Mouse (Mus musculus) adipose tissue, adult 10 weeks (tissue): Measurements from ENCODE around the gene Atp11c. TPM values are rescaled to one million over a fixed set of nuclear protein-coding genes. Genes with fewer than 3 reads are reported as not detected.

Source experiments
- polyA plus RNA-seq: library from polyadenylated mRNA; stranded (reverse); fragments of 350-450 nt; fragmentation: Illumina TruSeq; extraction: RNeasy Lipid Tissue Mini Kit (QIAGEN cat#74804); gene quantifications from one replicate; pipeline ENCODE4 v1.2.3, GENCODE M21; 2014; ENCODE audit warnings: low read depth, low replicate concordance

The Atp11c gene
- 8.1 TPM for polyA plus RNA-seq

DNA sequence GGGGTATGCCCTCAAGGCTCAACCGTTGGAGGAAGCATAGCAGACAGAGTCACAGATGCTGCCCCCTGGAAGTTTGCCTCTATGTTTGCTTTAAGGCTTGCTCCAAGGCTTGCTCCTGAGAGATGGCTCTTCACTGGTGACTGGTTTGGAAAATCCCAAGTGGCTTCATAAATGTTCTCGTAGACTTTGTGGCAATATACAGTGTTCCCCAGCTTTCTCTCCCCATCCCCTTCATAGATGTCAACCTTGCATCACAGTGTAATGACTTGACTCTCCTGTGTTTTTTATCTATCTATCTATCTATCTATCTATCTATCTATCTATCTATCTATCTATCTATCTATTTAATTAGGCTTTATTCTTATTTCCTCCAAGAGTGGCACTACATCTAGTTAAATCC lies at the start of gene Atp11c:
Gene Atp11c, minus strand, starts transcription at position 101 of the 400 bp plus-strand sequence.

DNA sequence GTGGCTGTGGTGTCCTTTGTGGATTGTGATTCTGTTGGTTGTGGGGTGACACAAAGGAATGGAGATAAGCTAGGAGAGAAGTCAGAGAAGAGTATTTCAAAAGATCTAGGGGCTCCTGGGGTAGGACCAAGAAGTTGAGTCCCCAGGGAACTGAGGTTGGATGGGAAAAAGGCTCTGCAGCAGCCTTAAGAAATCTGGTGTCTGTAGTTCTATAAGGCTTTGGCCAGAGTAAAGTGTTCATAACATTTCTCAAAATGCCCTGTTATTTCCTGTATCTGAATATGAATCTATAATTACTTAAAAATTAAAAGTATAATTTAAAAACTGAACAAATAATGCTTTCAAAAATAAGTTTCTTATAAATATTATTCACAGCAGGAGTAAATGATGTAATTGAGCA lies 53.3 kb downstream of the Atp11c start, which contains the start of gene Gm7073:
Gene Gm7073, minus strand, starts transcription at position 101 of the 400 bp plus-strand sequence.

DNA sequence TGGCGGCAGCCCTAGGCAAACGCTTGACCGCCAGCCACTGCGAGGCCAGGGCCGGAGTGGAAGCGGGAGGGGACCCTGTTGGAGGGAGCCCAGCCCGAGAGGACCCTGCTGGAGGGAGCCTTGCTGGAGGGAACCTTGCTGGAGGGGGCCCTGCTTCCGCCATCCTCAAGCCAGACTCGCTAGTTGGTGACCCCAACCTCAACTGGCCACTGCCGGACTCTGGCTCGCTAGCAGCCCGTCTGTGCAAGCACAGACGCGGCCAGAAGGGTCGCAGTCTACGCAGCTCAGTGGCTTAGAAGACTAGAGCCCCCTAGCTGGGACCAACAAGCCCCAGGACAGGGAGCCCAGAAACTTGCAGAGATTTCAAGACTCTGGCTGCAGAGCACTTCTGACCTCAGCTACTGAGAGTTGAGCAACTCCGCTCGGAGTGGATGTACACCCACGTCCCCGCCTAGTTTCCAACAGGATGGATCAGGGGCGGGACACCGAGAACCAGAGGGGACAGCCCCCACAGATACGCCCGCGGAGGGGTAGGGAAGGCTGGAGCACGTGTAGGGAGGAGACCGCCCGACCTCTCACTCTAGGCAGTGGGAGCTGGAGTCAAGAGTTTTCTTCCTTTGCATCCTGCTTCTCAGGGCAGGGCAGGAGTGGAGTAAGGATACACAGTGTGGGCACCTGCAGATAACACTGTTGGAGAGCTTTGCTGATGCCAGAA lies 413.6 kb downstream of the Atp11c start, which contains the start of gene Mcf2:
Gene Mcf2, minus strand, starts transcription at position 346 of the 715 bp plus-strand sequence.

Other genes with a start within 250 kb of the Atp11c start
- not detected for gene Gm7073, start 53.4 kb downstream of the Atp11c start, polyA plus RNA-seq